Mouse (Mus musculus) CH12.LX (cell line): ENCODE results near the gene Bag2. TPM values are rescaled to one million over a fixed set of nuclear protein-coding genes. Genes with fewer than 3 reads are reported as not detected.

ENCODE experiments used
- DNase-seq: peaks from one replicate; pipeline ENCODE4 v3.0.0-alpha.2; 2013; ENCODE audit errors: extremely low read depth
- H3K27ac ChIP-seq: 2 replicates; pipeline ENCODE4 v1.5.1; 2012; ENCODE audit warnings: low read depth, mild to moderate bottlenecking, control low read depth, moderate library complexity; ENCODE audit not compliant: insufficient read depth
- H3K27me3 ChIP-seq: replicated peaks from 2 replicates; pipeline ENCODE3; 2012; ENCODE audit warnings: inconsistent platforms
- H3K36me3 ChIP-seq, 2 experiments: replicated peaks in 1 of 2; 2 replicates each; pipeline versions ENCODE3 to v1.6.1; 2012; ENCODE audit warnings: inconsistent platforms in 1 of 2, low read length in 1 of 2, mild to moderate bottlenecking in 1 of 2, mixed read lengths in 1 of 2, moderate library complexity in 1 of 2; ENCODE audit not compliant: control insufficient read depth in 1 of 2, insufficient read depth in 1 of 2
- H3K4me1 ChIP-seq, 2 experiments: 2 replicates each; pipeline ENCODE4 v1.6.1; 2012; ENCODE audit warnings: inconsistent platforms in 1 of 2, moderate library complexity in 1 of 2; ENCODE audit not compliant: insufficient read depth in 2 of 2, control insufficient read depth in 1 of 2
- H3K4me2 ChIP-seq: 2 replicates; pipeline ENCODE4 v1.6.1; 2012; ENCODE audit warnings: low read depth, mild to moderate bottlenecking, control low read depth; ENCODE audit not compliant: poor library complexity, insufficient read depth, severe bottlenecking
- H3K4me3 ChIP-seq, 3 experiments: fragments of 150-350 bp in 1 of 3; sonication (generic) in 1 of 3; replicated peaks in 1 of 3; 2 replicates each; pipeline versions ENCODE3 to v1.5.1; 2011 to 2012; ENCODE audit warnings: low read depth in 2 of 3, low read length in 2 of 3, mild to moderate bottlenecking in 2 of 3, moderate library complexity in 2 of 3, control low read depth in 1 of 3, improper control_type of control experiment in 1 of 3, inconsistent platforms in 1 of 3, mixed read lengths in 1 of 3; ENCODE audit not compliant: poor library complexity in 1 of 3
- H3K79me2 ChIP-seq: replicated peaks from 2 replicates; pipeline ENCODE4 v1.6.1; 2012; ENCODE audit warnings: mild to moderate bottlenecking, moderate library complexity; ENCODE audit not compliant: control insufficient read depth, poor library complexity, insufficient read depth, severe bottlenecking; ENCODE audit errors: extremely low read depth
- H3K9ac ChIP-seq: 2 replicates; pipeline ENCODE4 v1.6.1; 2012; ENCODE audit warnings: low read depth, mild to moderate bottlenecking, control low read depth, moderate library complexity; ENCODE audit not compliant: insufficient read depth
- H3K9me3 ChIP-seq: replicated peaks from 2 replicates; pipeline ENCODE3; 2012; ENCODE audit warnings: low read length, inconsistent platforms, mixed read lengths
- ELF1 ChIP-seq: IDR thresholded peaks from 2 replicates; pipeline ENCODE4 v1.6.1; 2014; ENCODE audit warnings: low read depth, mild to moderate bottlenecking, inconsistent platforms, low read length, improper control_type of control experiment
- ETS1 ChIP-seq: conservative IDR thresholded peaks from 2 replicates; pipeline ENCODE4 v1.6.1; 2012; ENCODE audit warnings: low read depth, mild to moderate bottlenecking, inconsistent platforms, low read length, improper control_type of control experiment, moderate library complexity
- IRF4 ChIP-seq: IDR thresholded peaks from 2 replicates; pipeline ENCODE4 v1.6.1; 2014; ENCODE audit warnings: low read depth, mild to moderate bottlenecking, inconsistent platforms, low read length, improper control_type of control experiment
- MAFK ChIP-seq: IDR thresholded peaks from 2 replicates; pipeline ENCODE4 v1.6.1; 2011; ENCODE audit warnings: low read length, improper control_type of control experiment; ENCODE audit not compliant: insufficient replicate concordance
- MAX ChIP-seq: IDR thresholded peaks from 2 replicates; pipeline ENCODE4 v1.6.1; 2011; ENCODE audit warnings: low read length, improper control_type of control experiment
- MEF2A ChIP-seq: IDR thresholded peaks from 2 replicates; pipeline ENCODE4 v1.6.1; 2014; ENCODE audit warnings: low read depth, mild to moderate bottlenecking, inconsistent platforms, low read length, improper control_type of control experiment, borderline replicate concordance
- NRF1 ChIP-seq: IDR thresholded peaks from 2 replicates; pipeline ENCODE4 v1.6.1; 2014; ENCODE audit warnings: low read depth, mild to moderate bottlenecking, inconsistent platforms, low read length, improper control_type of control experiment, moderate library complexity
- POLR2AphosphoS2 ChIP-seq: IDR thresholded peaks from 2 replicates; pipeline ENCODE4 v1.6.1; 2011; ENCODE audit warnings: low read depth, low read length, improper control_type of control experiment
- RCOR1 ChIP-seq: conservative IDR thresholded peaks from 2 replicates; pipeline ENCODE4 v1.6.1; 2012; ENCODE audit warnings: low read depth, mild to moderate bottlenecking, inconsistent platforms, low read length, improper control_type of control experiment
- ZC3H11A ChIP-seq: IDR thresholded peaks from 2 replicates; pipeline ENCODE4 v1.6.1; 2012; ENCODE audit warnings: low read depth, mild to moderate bottlenecking, inconsistent platforms, low read length, improper control_type of control experiment
- ZKSCAN1 ChIP-seq: IDR thresholded peaks from 2 replicates; pipeline ENCODE4 v1.6.1; 2012; ENCODE audit warnings: low read depth, inconsistent platforms, low read length, improper control_type of control experiment, borderline replicate concordance
- dilution Hi-C: fragments of 300-500 bp; cut with MboI; formaldehyde crosslinking; loops from 2 replicates; pipeline ENCODE4 v1.14.3; 2020; ENCODE audit warnings: low sequenced_read_pairs; ENCODE audit not compliant: extremely low pct_unique_long_range_greater_than_20kb, extremely low pct_ligation_motif_present
- in situ Hi-C: fragments of 300-500 bp; cut with MboI; formaldehyde crosslinking; loops from 3 replicates; pipeline ENCODE4 v1.14.3; 2019; ENCODE audit warnings: low sequenced_read_pairs, low pct_ligation_motif_present, low pct_unique_long_range_greater_than_20kb, mixed read lengths
- polyA plus RNA-seq: library from polyadenylated mRNA; unstranded; fragments of >175 nt; gene quantifications from 2 replicates; pipeline ENCODE4 v1.2.1, GENCODE M21; 2012; ENCODE audit warnings: low read depth; ENCODE audit not compliant: insufficient read length
- total RNA-seq, 2 experiments: library from RNA; depleted of rRNA; stranded (reverse); fragments of 300-350 nt in 1 of 2; fragments of >200 nt in 1 of 2; gene quantifications; 2 replicates each; pipeline ENCODE4 v1.2.3; 2012 to 2014

Bag2 gene
- total and polyA plus RNA-seq, 3 experiments = 51.1 to 73.5 (median 62.1) TPM

GRCm38 (mm10) chr1:33756258-33757032, 1.1 kb downstream of the Bag2 start:
- Histone ChIP-seq H3K27ac (peak overlapping the region; percentile 0; the same call in 1 of the 2 replicates), H3K9ac (peak overlapping the region; percentile 82), H3K36me3 (peaks cover 0 to 42% of the 10 kb centered on the region in 2 experiments), H3K4me2 (peak overlapping the region; percentile 94), H3K9me3 (no peaks in the 10 kb centered on the region), H3K27me3 (no peaks in the 10 kb centered on the region), H3K4me3 (peak overlapping the region; percentile 70 to 92 (median 89)), H3K4me1 (peaks cover 6 to 33% of the 10 kb centered on the region in 2 experiments), H3K79me2 (peaks cover 44% of the 10 kb centered on the region)
- dilution Hi-C loops = no loop called here
- in situ Hi-C loops = no loop called here
- TF ChIP-seq MAFK (peak; percentile 49; the same call in 1 of the 2 replicates), ZC3H11A (no peak), POLR2AphosphoS2 (no peak), MEF2A (no peak)
- no peak for DNase-seq

- dilution Hi-C loops (no loop called here), in situ Hi-C loops (no loop called here)
- peak; percentile 62 for TF ChIP-seq NRF1
- TF ChIP-seq MAX = no peak
- peak; percentile 16; the same call in 1 of the 2 replicates for TF ChIP-seq ELF1
- DNase-seq = peak; percentile 71
- Histone ChIP-seq H3K4me1 (peaks cover 6 to 36% of the 10 kb centered on the region in 2 experiments), H3K9ac (peak overlapping the region; percentile 82), H3K4me2 (peak overlapping the region; percentile 94), H3K36me3 (peaks cover 3 to 45% of the 10 kb centered on the region in 2 experiments), H3K27me3 (no peaks in the 10 kb centered on the region), H3K4me3 (peak overlapping the region; percentile 70 to 92 (median 89)), H3K9me3 (no peaks in the 10 kb centered on the region), H3K79me2 (peaks cover 44% of the 10 kb centered on the region), H3K27ac (peak overlapping the region; percentile 0; the same call in 1 of the 2 replicates)
Observed at GRCm38 (mm10) chr1:33755799-33756198, 1.8 kb downstream of the Bag2 start.

- in situ Hi-C loops = no loop called here
Observed at GRCm38 (mm10) chr1:33754965-33755735, 2.4 kb downstream of the Bag2 start.

More at GRCm38 (mm10) chr1:33754965-33755735, 2.4 kb downstream of the Bag2 start:
- Histone ChIP-seq H3K9me3 (no peaks in the 10 kb centered on the region), H3K79me2 (peaks cover 44% of the 10 kb centered on the region), H3K4me2 (no peak overlapping the region), H3K27ac (no peak overlapping the region), H3K4me1 (peaks cover 6 to 36% of the 10 kb centered on the region in 2 experiments), H3K36me3 (peaks cover 3 to 46% of the 10 kb centered on the region in 2 experiments), H3K27me3 (no peaks in the 10 kb centered on the region), H3K4me3 (peak overlapping the region in 1 of 3 experiments; percentile 70), H3K9ac (no peak overlapping the region; the same call in 1 of the 2 replicates)
- TF ChIP-seq ETS1 (no peak), IRF4 (no peak), RCOR1 (no peak), ZKSCAN1 (no peak)
- DNase-seq = no peak
- dilution Hi-C loops = no loop called here
